Mouse (Mus musculus) lung, adult 2 months (tissue): ENCODE measurements around the gene Stxbp1. TPM values are rescaled to one million over a fixed set of nuclear protein-coding genes. Genes with fewer than 3 reads are reported as not detected.
"Not testable (repeated sequence)": the region's sequence is repeated elsewhere in the genome, so short reads cannot be mapped to it uniquely, and the experiment has no call there.

ENCODE experiments used
- DNase-seq: peaks from one replicate; pipeline ENCODE4 v3.0.0; 2022
- H3K4me1 ChIP-seq: fragments of 200-500 bp; 2 replicates; pipeline ENCODE4 v1.6.1; 2011; ENCODE audit warnings: low read length; ENCODE audit not compliant: control insufficient read depth, insufficient read depth
- H3K4me3 ChIP-seq: fragments of 200-500 bp; replicated peaks from 2 replicates; pipeline ENCODE3; 2011; ENCODE audit warnings: low read depth, mild to moderate bottlenecking, control low read depth, low read length; ENCODE audit errors: extremely low read depth
- CTCF ChIP-seq: fragments of 200-500 bp; IDR thresholded peaks from 2 replicates; pipeline ENCODE4 v1.5.1; 2011; ENCODE audit warnings: mild to moderate bottlenecking, low read length, control low read depth; ENCODE audit not compliant: insufficient read depth
- POLR2A ChIP-seq: fragments of 200-500 bp; IDR thresholded peaks from 2 replicates; pipeline ENCODE4 v1.6.1; 2011; ENCODE audit warnings: low read depth, mild to moderate bottlenecking, control low read depth, low read length, borderline replicate concordance; ENCODE audit errors: extremely low read depth
- WGBS: fragments of 180-500 bp; shearing (Covaris S2); methylation state at CpG from one replicate; pipeline ENCODE4 v1.1.7; 2018; 5-methylcytosine and 5-hydroxymethylcytosine counted together
- polyA plus RNA-seq: library from polyadenylated mRNA; depleted of rRNA; stranded (reverse); fragments of >200 nt; gene quantifications from 2 replicates; pipeline ENCODE4 v1.2.3, GENCODE M21; 2012

The Stxbp1 gene
- polyA plus RNA-seq, 1 experiment: 37.9 TPM

GRCm38 (mm10) chr2:32857584-32857983 lies 10.5 kb upstream of the Stxbp1 start:
- Histone ChIP-seq H3K4me3 (no peak overlapping the region), H3K4me1 (no peaks in the 10 kb centered on the region)
- under 1% methylated on average over 7 of the region's 7 CpGs for WGBS
- peak; percentile 73 for DNase-seq
- TF ChIP-seq POLR2A (no peak), CTCF (peak; percentile 94)

- Histone ChIP-seq H3K4me3 (no peak overlapping the region), H3K4me1 (no peaks in the 10 kb centered on the region)
- TF ChIP-seq POLR2A: no peak
- no peak for TF ChIP-seq CTCF
- no peak for DNase-seq
- WGBS: 50% methylated on average over 5 of the region's 5 CpGs
These were observed 8.9 kb upstream of the Stxbp1 start for GRCm38 (mm10) chr2:32855790-32856465.

- Histone ChIP-seq H3K4me1 (no peaks in the 10 kb centered on the region), H3K4me3 (no peak overlapping the region)
- no peak for TF ChIP-seq CTCF
- TF ChIP-seq POLR2A: no peak
- DNase-seq: no peak
- WGBS: 58% methylated on average over 7 of the region's 7 CpGs
These were observed 8.2 kb upstream of the Stxbp1 start for GRCm38 (mm10) chr2:32855046-32855785.

- peak; percentile 85 for DNase-seq
- Histone ChIP-seq H3K4me1 (no peaks in the 10 kb centered on the region), H3K4me3 (no peak overlapping the region)
- TF ChIP-seq CTCF (peak; percentile 93), POLR2A (no peak)
- WGBS: 4% methylated on average over 8 of the region's 8 CpGs
These were observed 7.2 kb upstream of the Stxbp1 start for GRCm38 (mm10) chr2:32854206-32854605.

GRCm38 (mm10) chr2:32853716-32854115 lies 6.7 kb upstream of the Stxbp1 start:
- 66% methylated on average over 4 of the region's 4 CpGs for WGBS
- H3K4me1 ChIP-seq: not testable (repeated sequence)

GRCm38 (mm10) chr2:32852156-32852555 lies 5.1 kb upstream of the Stxbp1 start:
- Histone ChIP-seq H3K4me3 (no peak overlapping the region), H3K4me1 (no peaks in the 10 kb centered on the region)
- peak; percentile 51 for DNase-seq
- 7% methylated on average over 20 of the region's 20 CpGs for WGBS
- no peak for TF ChIP-seq POLR2A
- TF ChIP-seq CTCF: peak; percentile 38; the same call in 1 of the 2 replicates

More at GRCm38 (mm10) chr2:32853716-32854115, 6.7 kb upstream of the Stxbp1 start:
- DNase-seq, H3K4me3 ChIP-seq: not testable (repeated sequence)

GRCm38 (mm10) chr2:32847468-32847821 lies 400 bp upstream of the Stxbp1 start:
- TF ChIP-seq POLR2A (no peak), CTCF (no peak)
- Histone ChIP-seq H3K4me1 (no peaks in the 10 kb centered on the region), H3K4me3 (no peak overlapping the region)
- 46% methylated on average over 6 of the region's 6 CpGs for WGBS
- DNase-seq: no peak

GRCm38 (mm10) chr2:32846101-32846804 lies 792 bp downstream of the Stxbp1 start:
- peak overlapping the region; percentile 99 for H3K4me3 ChIP-seq
- 1% methylated on average over 33 of the region's 33 CpGs for WGBS
- peak; percentile 69 for DNase-seq
- no peaks in the 10 kb centered on the region for H3K4me1 ChIP-seq
- TF ChIP-seq CTCF: no peak
- peak; percentile 30; the same call in 1 of the 2 replicates for TF ChIP-seq POLR2A

- 4% methylated on average over 12 of the region's 12 CpGs for WGBS
- DNase-seq: no peak
- no peaks in the 10 kb centered on the region for H3K4me1 ChIP-seq
- no peak for TF ChIP-seq POLR2A
- TF ChIP-seq CTCF: no peak
- H3K4me3 ChIP-seq: peak overlapping the region; percentile 99
These were observed 1.4 kb downstream of the Stxbp1 start for GRCm38 (mm10) chr2:32845572-32846100.
